Mouse (Mus musculus): Measurements from ENCODE around the gene Thada. TPM values are rescaled to one million over a fixed set of nuclear protein-coding genes. Genes with fewer than 3 reads are reported as not detected.

The Thada gene
- polyA plus RNA-seq, 1 experiment from 2014 or later: 8.1 TPM

DNA sequence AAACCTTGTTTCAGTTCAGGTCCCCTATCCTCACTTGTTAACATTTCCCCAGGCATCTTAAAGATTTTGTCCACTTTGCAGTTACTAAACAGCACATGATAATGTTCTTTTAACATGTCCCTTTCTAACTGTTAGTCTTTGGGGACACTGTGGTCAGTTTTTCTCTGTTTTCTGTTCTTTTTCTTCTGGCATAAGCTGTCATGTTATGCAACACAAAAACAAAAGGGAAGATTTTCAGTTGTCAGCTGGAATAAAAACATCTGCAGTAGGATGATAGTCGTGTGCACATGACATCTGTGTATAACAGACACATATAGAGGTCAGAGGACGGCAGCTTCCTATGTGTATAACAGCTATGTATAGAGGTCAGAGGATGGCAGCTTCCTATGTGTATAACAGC lies 39.9 kb upstream of the Thada start:
- no peak for ATAC-seq (ENCODE audit: insufficient number of reproducible peaks, insufficient read depth, low FRiP score, low read depth)
- H3K36me3 ChIP-seq (ENCODE audit: control insufficient read depth, insufficient read depth, low read length): no peaks in the 10 kb centered on the region
- H3K27ac ChIP-seq (replicated peaks in 1 of 2; ENCODE audit: control insufficient read depth in 1 of 2, insufficient read depth in 1 of 2, low read depth in 2 of 2, low read length in 2 of 2): no peak overlapping the region
- no peak overlapping the region for H3K4me3 ChIP-seq (ENCODE audit: control insufficient read depth in 1 of 2, insufficient read depth in 1 of 2, low read depth in 1 of 2, low read length in 2 of 2)
- WGBS: 70% methylated on average over 2 of the region's 2 CpGs
- peaks cover 3 to 5% of the 10 kb centered on the region in 2 experiments; a peak in 3 of 4 replicates for H3K4me1 ChIP-seq (ENCODE audit: control insufficient read depth in 2 of 2, insufficient read depth in 2 of 2, low read length in 2 of 2)
- H3K27me3 ChIP-seq (ENCODE audit: control insufficient read depth, insufficient read depth, low read length): no peaks in the 10 kb centered on the region
- no peak overlapping the region for H3K4me2 ChIP-seq (ENCODE audit: low read length)
- no peaks in the 10 kb centered on the region for H3K9me3 ChIP-seq (ENCODE audit: control insufficient read depth, low read length)
- no peak overlapping the region for H3K9ac ChIP-seq (ENCODE audit: low read length)

DNA sequence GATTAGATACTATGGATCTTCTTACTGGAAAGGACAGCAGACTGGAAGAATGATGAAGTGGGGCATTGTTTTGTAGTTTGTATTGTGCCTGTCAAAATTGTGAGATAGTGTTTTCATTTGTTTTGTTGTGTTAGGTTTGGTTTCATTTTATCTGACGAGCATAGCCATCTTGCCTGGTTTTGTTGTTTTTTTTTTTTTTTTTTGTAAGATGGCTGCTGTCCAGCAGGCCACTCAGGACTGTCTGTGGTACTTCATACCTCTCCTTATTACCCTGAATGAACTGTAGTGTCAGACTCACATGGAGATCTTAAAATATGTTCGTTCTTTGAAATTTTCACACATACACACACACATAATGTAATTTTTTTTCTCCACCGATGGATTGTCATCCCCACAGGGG lies 36.3 kb upstream of the Thada start:
- no peak overlapping the region for H3K4me2 ChIP-seq (ENCODE audit: low read length)
- WGBS: 53% methylated on average over 3 of the region's 3 CpGs
- no peaks in the 10 kb centered on the region for H3K27me3 ChIP-seq (ENCODE audit: control insufficient read depth, insufficient read depth, low read length)
- H3K4me3 ChIP-seq (ENCODE audit: control insufficient read depth in 1 of 2, insufficient read depth in 1 of 2, low read depth in 1 of 2, low read length in 2 of 2): no peak overlapping the region
- H3K9ac ChIP-seq (ENCODE audit: low read length): no peak overlapping the region
- H3K36me3 ChIP-seq (ENCODE audit: control insufficient read depth, insufficient read depth, low read length): no peaks in the 10 kb centered on the region
- ATAC-seq (ENCODE audit: insufficient number of reproducible peaks, insufficient read depth, low FRiP score, low read depth): no peak
- H3K4me1 ChIP-seq (ENCODE audit: control insufficient read depth in 2 of 2, insufficient read depth in 2 of 2, low read length in 2 of 2): no peaks in the 10 kb centered on the region
- no peak overlapping the region for H3K27ac ChIP-seq (replicated peaks in 1 of 2; ENCODE audit: control insufficient read depth in 1 of 2, insufficient read depth in 1 of 2, low read depth in 2 of 2, low read length in 2 of 2)
- no peaks in the 10 kb centered on the region for H3K9me3 ChIP-seq (ENCODE audit: control insufficient read depth, low read length)

DNA sequence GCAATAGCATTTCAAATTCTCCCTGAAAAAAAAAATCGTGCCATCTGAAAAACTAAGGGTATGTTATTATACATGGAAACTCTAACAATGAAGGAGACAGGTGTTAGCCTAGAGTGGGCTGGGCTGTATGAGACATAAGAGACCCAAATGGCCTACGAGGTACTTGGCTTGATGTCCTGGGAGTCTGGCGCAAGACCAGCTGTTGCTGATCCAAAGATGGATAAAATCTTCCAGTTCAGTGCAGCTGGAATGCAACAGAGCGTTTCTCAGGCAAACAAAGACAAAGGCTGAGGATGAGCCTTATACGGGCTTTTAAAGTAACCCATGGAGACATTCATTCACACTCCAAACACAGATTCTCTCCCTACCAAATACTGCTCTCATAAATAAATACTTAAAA lies 32.6 kb upstream of the Thada start:
- H3K4me1 ChIP-seq (ENCODE audit: control insufficient read depth in 2 of 2, insufficient read depth in 2 of 2, low read length in 2 of 2): no peaks in the 10 kb centered on the region
- 66% methylated on average over 5 of the region's 5 CpGs for WGBS
- no peaks in the 10 kb centered on the region for H3K36me3 ChIP-seq (ENCODE audit: control insufficient read depth, insufficient read depth, low read length)
- no peak overlapping the region for H3K4me3 ChIP-seq (ENCODE audit: control insufficient read depth in 1 of 2, insufficient read depth in 1 of 2, low read depth in 1 of 2, low read length in 2 of 2)
- H3K27me3 ChIP-seq (ENCODE audit: control insufficient read depth, insufficient read depth, low read length): no peaks in the 10 kb centered on the region
- no peak overlapping the region for H3K9ac ChIP-seq (ENCODE audit: low read length)
- H3K4me2 ChIP-seq (ENCODE audit: low read length): no peak overlapping the region
- H3K27ac ChIP-seq (replicated peaks in 1 of 2; ENCODE audit: control insufficient read depth in 1 of 2, insufficient read depth in 1 of 2, low read depth in 2 of 2, low read length in 2 of 2): no peak overlapping the region
- H3K9me3 ChIP-seq (ENCODE audit: control insufficient read depth, low read length): no peaks in the 10 kb centered on the region
- ATAC-seq (ENCODE audit: insufficient number of reproducible peaks, insufficient read depth, low FRiP score, low read depth): no peak

DNA sequence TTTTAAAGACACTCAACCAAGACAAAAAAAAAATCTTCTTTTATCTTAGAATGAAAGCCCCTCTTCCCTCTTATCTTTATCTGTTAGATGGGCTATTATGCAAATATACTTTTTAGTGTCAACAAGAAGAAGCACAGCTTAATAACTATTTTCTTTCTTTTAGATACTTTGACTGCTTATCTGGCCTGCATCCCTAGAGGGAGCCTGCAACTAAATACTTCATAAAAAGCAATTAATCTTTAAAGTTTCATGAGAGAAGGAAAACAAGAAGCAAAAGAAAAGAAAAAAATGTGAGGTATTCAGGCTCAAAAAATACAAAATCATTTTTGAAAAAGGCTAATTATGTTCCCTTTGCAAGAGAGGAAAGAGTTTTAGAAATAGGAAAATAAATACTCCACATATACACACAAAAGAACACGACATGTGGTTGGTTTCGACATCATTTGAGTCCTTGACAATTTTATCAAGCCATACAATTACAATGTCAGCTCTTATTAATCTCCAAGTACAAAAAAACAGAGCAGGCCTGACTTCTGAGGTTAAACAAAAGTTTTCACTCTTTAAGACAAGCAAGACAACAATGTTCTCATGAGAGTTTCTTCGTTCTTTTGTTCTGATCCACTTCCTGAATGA lies 32.1 kb upstream of the Thada start:
- Histone ChIP-seq H3K4me2 (ENCODE audit: low read length) (no peak overlapping the region), H3K4me1 (ENCODE audit: control insufficient read depth in 2 of 2, insufficient read depth in 2 of 2, low read length in 2 of 2) (no peaks in the 10 kb centered on the region), H3K36me3 (ENCODE audit: control insufficient read depth, insufficient read depth, low read length) (no peaks in the 10 kb centered on the region), H3K4me3 (ENCODE audit: control insufficient read depth in 1 of 2, insufficient read depth in 1 of 2, low read depth in 1 of 2, low read length in 2 of 2) (no peak overlapping the region), H3K27ac (replicated peaks in 1 of 2; ENCODE audit: control insufficient read depth in 1 of 2, insufficient read depth in 1 of 2, low read depth in 2 of 2, low read length in 2 of 2) (no peak overlapping the region), H3K27me3 (ENCODE audit: control insufficient read depth, insufficient read depth, low read length) (no peaks in the 10 kb centered on the region), H3K9ac (ENCODE audit: low read length) (no peak overlapping the region), H3K9me3 (ENCODE audit: control insufficient read depth, low read length) (no peaks in the 10 kb centered on the region)
- ATAC-seq (ENCODE audit: insufficient number of reproducible peaks, insufficient read depth, low FRiP score, low read depth): no peak
- 80% methylated on average over 3 of the region's 3 CpGs for WGBS

DNA sequence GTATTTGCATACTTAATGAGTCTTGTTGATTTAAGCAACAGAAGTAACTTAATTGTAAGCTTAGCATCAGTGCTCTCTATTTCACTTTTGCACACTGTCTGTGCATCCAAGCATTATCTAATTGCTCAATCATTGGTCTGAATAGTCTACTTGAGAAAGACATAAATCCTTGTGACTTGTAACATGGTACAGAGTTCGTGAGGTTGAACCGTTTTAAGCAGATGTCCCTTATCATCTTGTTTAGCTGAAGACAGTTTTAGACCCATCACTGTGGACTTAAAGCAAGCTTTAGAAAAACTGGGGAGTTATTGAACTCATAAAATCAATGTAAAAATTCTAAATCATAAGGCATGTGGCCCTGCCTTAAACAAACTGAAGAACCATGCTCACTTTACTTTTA lies 31.6 kb upstream of the Thada start:
- ATAC-seq (ENCODE audit: insufficient number of reproducible peaks, insufficient read depth, low FRiP score, low read depth): no peak
- Histone ChIP-seq H3K9ac (ENCODE audit: low read length) (no peak overlapping the region), H3K4me3 (ENCODE audit: control insufficient read depth in 1 of 2, insufficient read depth in 1 of 2, low read depth in 1 of 2, low read length in 2 of 2) (no peak overlapping the region), H3K36me3 (ENCODE audit: control insufficient read depth, insufficient read depth, low read length) (no peaks in the 10 kb centered on the region), H3K4me1 (ENCODE audit: control insufficient read depth in 2 of 2, insufficient read depth in 2 of 2, low read length in 2 of 2) (no peaks in the 10 kb centered on the region), H3K9me3 (ENCODE audit: control insufficient read depth, low read length) (no peaks in the 10 kb centered on the region), H3K4me2 (ENCODE audit: low read length) (no peak overlapping the region), H3K27me3 (ENCODE audit: control insufficient read depth, insufficient read depth, low read length) (no peaks in the 10 kb centered on the region), H3K27ac (replicated peaks in 1 of 2; ENCODE audit: control insufficient read depth in 1 of 2, insufficient read depth in 1 of 2, low read depth in 2 of 2, low read length in 2 of 2) (no peak overlapping the region)
- WGBS: 56% methylated on average over 2 of the region's 2 CpGs

DNA sequence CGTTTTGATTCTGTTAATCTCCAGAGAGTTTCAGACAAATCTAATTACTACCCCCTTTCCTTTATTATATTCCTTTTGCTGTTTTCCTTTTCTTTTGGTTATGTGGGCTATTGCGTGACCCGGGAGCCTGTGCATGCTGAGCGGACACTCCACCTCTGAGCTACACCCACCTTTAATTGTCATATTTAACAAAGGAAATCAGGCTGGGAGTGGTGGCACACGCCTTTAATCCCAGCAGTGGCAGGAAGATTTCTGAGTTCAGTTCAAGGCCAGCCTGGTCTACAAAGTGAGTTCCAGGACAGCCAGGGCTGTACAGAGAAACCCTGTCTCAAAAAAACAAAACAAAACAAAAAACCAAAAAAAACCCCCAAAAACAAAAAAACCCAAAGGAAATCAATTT lies 31.0 kb upstream of the Thada start:
- H3K27me3 ChIP-seq (ENCODE audit: control insufficient read depth, insufficient read depth, low read length): no peaks in the 10 kb centered on the region
- H3K4me2 ChIP-seq (ENCODE audit: low read length): no peak overlapping the region
- no peak for ATAC-seq (ENCODE audit: insufficient number of reproducible peaks, insufficient read depth, low FRiP score, low read depth)
- H3K4me1 ChIP-seq (ENCODE audit: control insufficient read depth in 2 of 2, insufficient read depth in 2 of 2, low read length in 2 of 2): no peaks in the 10 kb centered on the region
- no peaks in the 10 kb centered on the region for H3K36me3 ChIP-seq (ENCODE audit: control insufficient read depth, insufficient read depth, low read length)
- H3K27ac ChIP-seq (replicated peaks in 1 of 2; ENCODE audit: control insufficient read depth in 1 of 2, insufficient read depth in 1 of 2, low read depth in 2 of 2, low read length in 2 of 2): no peak overlapping the region
- no peaks in the 10 kb centered on the region for H3K9me3 ChIP-seq (ENCODE audit: control insufficient read depth, low read length)
- H3K9ac ChIP-seq (ENCODE audit: low read length): no peak overlapping the region
- 85% methylated on average over 5 of the region's 5 CpGs for WGBS
- no peak overlapping the region for H3K4me3 ChIP-seq (ENCODE audit: control insufficient read depth in 1 of 2, insufficient read depth in 1 of 2, low read depth in 1 of 2, low read length in 2 of 2)

DNA sequence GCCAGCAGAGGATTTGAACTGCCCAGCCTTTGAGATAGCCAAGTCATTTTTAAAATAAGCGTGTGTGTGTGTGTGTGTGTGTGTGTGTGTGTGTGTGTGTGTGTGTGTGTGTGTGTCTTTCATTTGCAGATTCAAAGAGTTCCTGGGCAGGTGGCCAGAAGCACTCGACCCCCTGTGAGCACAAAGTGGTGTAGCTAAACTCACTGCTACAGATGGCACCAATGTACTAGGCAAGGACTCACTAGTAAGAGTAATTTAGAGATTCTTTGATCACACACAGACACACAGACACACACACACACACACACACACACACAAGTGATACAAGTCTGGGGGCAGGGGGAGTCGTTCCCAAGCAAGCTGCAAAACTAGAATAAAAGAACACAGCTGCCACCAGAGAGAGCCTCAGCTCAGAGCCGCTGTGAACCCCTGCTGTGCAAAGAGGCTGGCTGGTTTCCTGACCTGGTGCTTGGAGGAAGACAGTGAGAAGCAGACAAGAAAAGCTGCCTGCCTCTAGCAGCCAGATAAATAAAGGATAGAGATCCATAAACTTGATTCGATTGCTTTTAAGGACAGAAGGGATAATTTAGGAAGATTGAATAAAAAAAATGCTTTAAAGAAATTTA lies 26.4 kb upstream of the Thada start:
- no peak for ATAC-seq (ENCODE audit: insufficient number of reproducible peaks, insufficient read depth, low FRiP score, low read depth)
- Histone ChIP-seq H3K4me3 (ENCODE audit: control insufficient read depth in 1 of 2, insufficient read depth in 1 of 2, low read depth in 1 of 2, low read length in 2 of 2) (no peak overlapping the region), H3K4me1 (ENCODE audit: control insufficient read depth in 2 of 2, insufficient read depth in 2 of 2, low read length in 2 of 2) (no peaks in the 10 kb centered on the region), H3K36me3 (ENCODE audit: control insufficient read depth, insufficient read depth, low read length) (no peaks in the 10 kb centered on the region), H3K9ac (ENCODE audit: low read length) (no peak overlapping the region), H3K4me2 (ENCODE audit: low read length) (no peak overlapping the region), H3K27me3 (ENCODE audit: control insufficient read depth, insufficient read depth, low read length) (no peaks in the 10 kb centered on the region), H3K9me3 (ENCODE audit: control insufficient read depth, low read length) (no peaks in the 10 kb centered on the region), H3K27ac (replicated peaks in 1 of 2; ENCODE audit: control insufficient read depth in 1 of 2, insufficient read depth in 1 of 2, low read depth in 2 of 2, low read length in 2 of 2) (no peak overlapping the region)
- 32% methylated on average over 5 of the region's 5 CpGs for WGBS

DNA sequence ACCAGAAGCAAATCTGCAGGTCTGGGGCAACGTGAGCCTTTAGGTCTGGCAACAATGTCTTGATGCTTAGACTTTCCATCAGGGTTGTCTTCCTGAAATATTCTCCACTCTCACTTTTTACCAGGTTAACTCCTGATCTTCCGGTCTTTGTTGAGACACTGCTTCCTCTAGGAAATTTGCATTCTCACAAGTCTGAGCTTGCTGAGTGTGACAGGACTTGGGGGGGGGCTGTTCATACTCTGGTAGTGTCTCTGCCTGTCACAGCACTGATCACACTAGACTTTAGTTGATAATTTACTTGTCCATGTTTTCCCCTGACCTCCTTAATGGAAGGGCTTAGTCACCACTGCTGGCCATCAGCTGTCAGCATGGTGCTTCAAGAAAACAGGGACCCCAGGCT lies 21.4 kb upstream of the Thada start:
- no peaks in the 10 kb centered on the region for H3K9me3 ChIP-seq (ENCODE audit: control insufficient read depth, low read length)
- no peak overlapping the region for H3K4me2 ChIP-seq (ENCODE audit: low read length)
- no peaks in the 10 kb centered on the region for H3K27me3 ChIP-seq (ENCODE audit: control insufficient read depth, insufficient read depth, low read length)
- no peaks in the 10 kb centered on the region for H3K4me1 ChIP-seq (ENCODE audit: control insufficient read depth in 2 of 2, insufficient read depth in 2 of 2, low read length in 2 of 2)
- no peaks in the 10 kb centered on the region for H3K36me3 ChIP-seq (ENCODE audit: control insufficient read depth, insufficient read depth, low read length)
- 69% methylated on average over 2 of the region's 2 CpGs for WGBS
- H3K9ac ChIP-seq (ENCODE audit: low read length): no peak overlapping the region
- ATAC-seq (ENCODE audit: insufficient number of reproducible peaks, insufficient read depth, low FRiP score, low read depth): no peak
- no peak overlapping the region for H3K4me3 ChIP-seq (ENCODE audit: control insufficient read depth in 1 of 2, insufficient read depth in 1 of 2, low read depth in 1 of 2, low read length in 2 of 2)
- H3K27ac ChIP-seq (replicated peaks in 1 of 2; ENCODE audit: control insufficient read depth in 1 of 2, insufficient read depth in 1 of 2, low read depth in 2 of 2, low read length in 2 of 2): no peak overlapping the region

Measured in heart, embryonic 14.5 days (tissue).